Mouse (Mus musculus): ENCODE data around the gene Isg20l2.

The Isg20l2 gene

GRCm38 (mm10) chr3:87910573-87911141 lies 19.5 kb upstream of the Isg20l2 start:
- peak; percentile 94 for DNase-seq (ENCODE audit: low spot score)

GRCm38 (mm10) chr3:87913491-87913890 lies 16.6 kb upstream of the Isg20l2 start:
- no peak for DNase-seq (ENCODE audit: low spot score)

GRCm38 (mm10) chr3:87913891-87914290 lies 16.2 kb upstream of the Isg20l2 start:
- no peak for DNase-seq (ENCODE audit: low spot score)

- DNase-seq (ENCODE audit: low spot score): no peak
Measured at GRCm38 (mm10) chr3:87916990-87917389, 13.1 kb upstream of the Isg20l2 start.

- no peak for DNase-seq (ENCODE audit: low spot score)
Measured at GRCm38 (mm10) chr3:87918551-87918950, 11.6 kb upstream of the Isg20l2 start.

- DNase-seq (ENCODE audit: low spot score): peak; percentile 77
Measured at GRCm38 (mm10) chr3:87919336-87920108, 10.6 kb upstream of the Isg20l2 start, which contains the start of gene Mrpl24. Gene Mrpl24 (plus strand): TSS chr3:87919506.

GRCm38 (mm10) chr3:87920270-87920943 lies 9.7 kb upstream of the Isg20l2 start:
- no peak for DNase-seq (ENCODE audit: low spot score)

- no peak for DNase-seq (ENCODE audit: low spot score)
Measured at GRCm38 (mm10) chr3:87924996-87925395, 5.1 kb upstream of the Isg20l2 start.

GRCm38 (mm10) chr3:87927452-87927851 lies 2.7 kb upstream of the Isg20l2 start:
- no peak for DNase-seq (ENCODE audit: low spot score)

- no peak for DNase-seq (ENCODE audit: low spot score)
Measured at GRCm38 (mm10) chr3:87929341-87930077, 605 bp upstream of the Isg20l2 start.

- DNase-seq (ENCODE audit: low spot score): no peak
Measured at GRCm38 (mm10) chr3:87934026-87934425, 3.9 kb downstream of the Isg20l2 start.

GRCm38 (mm10) chr3:87934501-87934900 lies 4.4 kb downstream of the Isg20l2 start:
- no peak for DNase-seq (ENCODE audit: low spot score)

- DNase-seq (ENCODE audit: low spot score): no peak
Measured at GRCm38 (mm10) chr3:87935201-87935600, 5.1 kb downstream of the Isg20l2 start.

GRCm38 (mm10) chr3:87935776-87936175 lies 5.7 kb downstream of the Isg20l2 start:
- DNase-seq (ENCODE audit: low spot score): peak; percentile 90

GRCm38 (mm10) chr3:87940611-87941010 lies 10.5 kb downstream of the Isg20l2 start:
- DNase-seq (ENCODE audit: low spot score): no peak

- DNase-seq (ENCODE audit: low spot score): no peak
Measured at GRCm38 (mm10) chr3:87942471-87942870, 12.4 kb downstream of the Isg20l2 start.

- no peak for DNase-seq (ENCODE audit: low spot score)
Measured at GRCm38 (mm10) chr3:87943586-87943985, 13.5 kb downstream of the Isg20l2 start.

GRCm38 (mm10) chr3:87944838-87945600 lies 14.9 kb downstream of the Isg20l2 start:
- DNase-seq (ENCODE audit: low spot score): peak; percentile 44

GRCm38 (mm10) chr3:87945781-87946540 lies 15.8 kb downstream of the Isg20l2 start:
- no peak for DNase-seq (ENCODE audit: low spot score)

GRCm38 (mm10) chr3:87946541-87946860 lies 16.4 kb downstream of the Isg20l2 start:
- DNase-seq (ENCODE audit: low spot score): no peak
